Mouse (Mus musculus): ENCODE data around the gene Flt1. TPM values are rescaled to one million over a fixed set of nuclear protein-coding genes. Genes with fewer than 3 reads are reported as not detected.

Gene Flt1
- total RNA-seq, 2 experiments from 2014 or later, result 34.2 to 40.2 TPM

GRCm38 (mm10) chr5:147549016-147549755, 176.6 kb downstream of the Flt1 start:
- DNase-seq, result no peak

GRCm38 (mm10) chr5:147545731-147546241, 180.0 kb downstream of the Flt1 start:
- no peak for DNase-seq

- DNase-seq, result no peak
Measured at GRCm38 (mm10) chr5:147542291-147542690, 183.5 kb downstream of the Flt1 start.

GRCm38 (mm10) chr5:147539815-147540214, 186.0 kb downstream of the Flt1 start:
- DNase-seq, result no peak

GRCm38 (mm10) chr5:147539409-147539808, 186.4 kb downstream of the Flt1 start:
- no peak for DNase-seq

GRCm38 (mm10) chr5:147532031-147532430, 193.8 kb downstream of the Flt1 start:
- no peak for DNase-seq

- no peak for DNase-seq
Measured at GRCm38 (mm10) chr5:147527788-147528187, 198.0 kb downstream of the Flt1 start.

GRCm38 (mm10) chr5:147527006-147527405, 198.8 kb downstream of the Flt1 start:
- DNase-seq, result no peak

Other genes starting within 250 kb of the Flt1 start
- gene Pomp, start 134.4 kb upstream of the Flt1 start, total RNA-seq (2021), result 100 to 1,000 TPM; 140 to 156 TPM
- gene Slc46a3, start 168.8 kb upstream of the Flt1 start, total RNA-seq (2021), result 1 to 10 TPM; 6.7 to 7.8 TPM
- 10 to 100 TPM; 31.4 to 32.1 TPM for gene Mtus2, start 231.3 kb upstream of the Flt1 start, total RNA-seq (2021)